Mouse (Mus musculus) thymus, postnatal 14 days (tissue): ENCODE data around the gene Ggn.
"Not testable (repeated sequence)": the region's sequence is repeated elsewhere in the genome, so short reads cannot be mapped to it uniquely, and the experiment has no call there.

Source experiments
- DNase-seq: peaks from one replicate; pipeline ENCODE4 v3.0.0; 2021

Gene Ggn

DNA sequence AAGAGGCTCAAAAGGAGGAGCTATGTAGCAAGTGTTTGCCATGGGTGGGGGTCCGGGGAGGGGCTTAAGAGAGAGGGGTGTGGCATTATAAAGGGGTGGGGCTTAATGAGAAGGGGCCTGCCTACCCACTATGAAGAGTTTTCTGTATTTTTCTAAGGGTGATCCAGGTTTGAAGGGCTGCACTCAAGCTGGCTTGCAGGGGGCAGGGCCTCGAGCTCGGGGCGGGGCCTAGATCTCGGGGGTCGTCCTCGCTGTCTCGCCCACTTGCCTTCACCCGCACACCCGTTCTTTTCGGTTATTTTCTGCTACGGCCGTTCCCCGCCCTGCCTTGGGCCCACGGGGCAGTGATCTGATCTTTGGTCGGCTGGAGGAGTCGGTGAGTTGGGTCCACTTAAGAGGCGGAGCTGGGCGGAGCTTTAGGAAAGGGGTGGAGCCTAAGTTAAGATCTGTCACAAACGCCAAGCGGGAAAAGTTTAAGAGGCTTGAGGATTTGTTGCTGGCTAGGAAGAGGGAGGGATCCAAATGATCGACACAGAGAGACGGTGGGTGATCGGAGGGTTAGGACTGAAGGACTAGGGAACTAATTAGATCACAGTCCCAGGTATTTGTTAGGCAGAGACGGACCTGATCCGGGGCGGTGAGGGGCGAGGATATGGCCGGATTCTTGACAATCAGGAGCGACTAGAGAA, at the start of gene Ggn, which contains the start of gene Spred3:
Ggn (plus strand) TSS at position 145 of the 689 bp plus-strand sequence.
Spred3 (minus strand) TSS at position 346 of the 689 bp plus-strand sequence.
- no peak for DNase-seq

GRCm38 (mm10) chr7:29122821-29123220, 47.2 kb upstream of the Ggn start:
- DNase-seq = no peak

- no peak for DNase-seq
Measured at GRCm38 (mm10) chr7:29123531-29124358, 46.3 kb upstream of the Ggn start.

DNA sequence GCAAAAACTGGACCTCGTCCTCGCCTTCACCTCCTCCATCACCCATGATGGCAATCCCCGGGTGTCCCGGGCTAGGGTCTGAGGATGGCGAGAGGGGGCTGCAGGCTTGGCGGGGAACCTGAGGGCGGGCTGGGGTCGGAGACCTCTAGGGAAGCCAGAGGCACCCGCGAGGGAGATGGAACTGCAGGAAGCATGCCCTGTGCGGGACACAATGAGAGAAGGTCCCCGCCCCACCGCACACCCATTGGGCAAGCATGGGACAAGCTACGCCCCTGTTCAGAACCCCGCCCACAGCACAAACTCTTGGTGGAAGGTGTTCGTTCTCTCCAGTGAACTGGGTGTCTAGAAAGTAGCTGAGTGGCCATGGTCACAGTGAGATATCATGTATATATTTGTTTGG, 45.0 kb upstream of the Ggn start, which contains the start of gene Ryr1:
Ryr1 (minus strand) TSS at position 210 of the 400 bp plus-strand sequence.
- peak; percentile 81 for DNase-seq

GRCm38 (mm10) chr7:29126173-29126915, 43.7 kb upstream of the Ggn start:
- DNase-seq = peak; percentile 88

DNA sequence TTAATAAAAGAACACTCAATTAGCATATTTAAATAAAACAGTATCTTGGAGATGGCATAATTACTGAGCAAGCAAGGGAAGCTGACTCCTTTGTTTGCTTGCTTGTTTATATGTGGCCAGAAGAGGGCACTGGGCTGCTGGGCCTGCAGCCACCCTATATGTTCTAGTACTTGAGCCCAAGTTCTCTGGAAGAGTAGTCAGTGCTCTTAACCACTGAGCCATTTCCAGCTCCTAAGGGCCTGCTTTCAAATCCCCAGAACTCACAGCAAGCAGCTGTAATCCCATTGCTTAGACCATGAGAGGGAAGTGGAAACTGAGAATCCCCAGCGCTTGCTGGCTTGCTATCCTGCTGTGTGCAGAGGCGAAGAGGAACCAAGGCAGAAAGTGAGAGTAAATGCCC, 41.3 kb upstream of the Ggn start:
- peak; percentile 59 for DNase-seq

DNA sequence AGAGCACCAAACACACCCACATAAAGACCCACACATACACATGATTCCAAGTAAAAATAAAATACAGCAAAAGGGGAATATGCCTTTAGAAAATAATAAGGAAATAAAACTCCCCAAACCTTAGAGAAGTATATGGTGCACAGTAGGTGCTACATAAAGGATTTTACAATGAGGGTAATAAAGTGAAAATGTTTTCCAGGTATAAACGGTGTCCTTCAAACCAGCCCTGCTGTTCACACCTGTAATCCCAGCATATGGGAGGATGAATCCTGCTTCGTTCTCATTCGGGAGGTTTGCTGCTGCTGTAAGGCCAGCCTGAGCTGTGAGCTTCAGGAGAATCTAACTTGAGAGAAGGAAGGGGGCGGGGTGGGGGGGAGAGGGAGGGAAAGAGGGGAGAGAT, 35.8 kb upstream of the Ggn start:
- no peak for DNase-seq

DNA sequence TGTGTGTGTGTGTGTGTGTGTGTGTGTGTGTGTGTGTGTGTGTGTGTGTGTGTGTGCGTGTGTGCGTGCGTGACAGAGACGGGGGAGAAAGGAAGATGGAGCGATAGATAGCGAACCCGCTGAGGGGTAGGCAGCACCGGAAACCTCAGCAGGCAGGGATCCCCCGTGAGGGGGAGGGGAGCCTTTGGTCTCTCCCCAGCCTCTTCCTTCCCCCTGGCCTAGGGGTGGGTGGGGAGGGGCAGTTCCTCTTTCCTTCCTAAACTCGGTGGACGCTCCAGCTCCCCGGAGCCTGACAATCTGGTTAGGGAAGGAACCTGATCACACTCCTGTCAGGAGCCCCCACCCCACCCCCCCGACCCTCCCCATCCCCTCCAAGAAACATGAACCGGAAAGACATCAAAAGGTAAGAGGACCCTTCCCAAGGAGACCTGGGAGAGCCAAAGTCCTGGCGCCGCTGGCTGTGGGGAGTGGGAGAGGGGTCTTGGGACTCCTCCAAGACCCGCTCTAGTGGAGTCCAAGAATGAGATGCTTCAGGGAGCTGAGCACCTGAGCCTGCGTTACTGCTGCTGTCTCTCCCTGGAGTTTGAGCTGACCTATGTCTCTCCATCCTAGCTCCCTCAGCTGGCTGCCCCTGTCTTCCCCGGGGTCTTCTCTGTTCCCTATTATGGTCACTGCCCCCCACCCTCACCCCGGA, 35.2 kb upstream of the Ggn start, which contains the start of gene Rasgrp4:
Rasgrp4 (plus strand) TSS at position 159 of the 694 bp plus-strand sequence.
- DNase-seq = peak; percentile 94

DNA sequence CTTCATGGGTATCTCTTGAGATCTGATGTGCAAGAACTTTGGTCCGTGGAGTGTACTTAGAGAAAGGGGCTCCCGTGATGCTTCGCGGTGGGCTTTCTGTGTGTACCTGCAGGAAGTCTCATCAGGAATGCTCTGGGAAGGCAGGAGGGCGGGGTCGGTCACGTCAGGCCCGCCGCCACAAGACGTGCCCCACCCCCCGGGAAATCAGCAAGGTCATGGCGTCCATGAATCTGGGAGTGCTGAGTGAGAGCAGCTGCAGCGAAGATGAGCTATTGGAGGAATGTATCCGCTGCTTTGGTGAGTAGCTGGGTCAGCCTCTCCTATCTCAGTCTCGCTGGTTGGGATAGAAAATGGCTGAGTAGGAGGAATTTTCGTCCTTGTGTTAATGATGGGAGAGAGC, 32.6 kb upstream of the Ggn start:
- no peak for DNase-seq

- not testable (repeated sequence) for DNase-seq
Measured at GRCm38 (mm10) chr7:29139237-29139636, 30.8 kb upstream of the Ggn start.

DNA sequence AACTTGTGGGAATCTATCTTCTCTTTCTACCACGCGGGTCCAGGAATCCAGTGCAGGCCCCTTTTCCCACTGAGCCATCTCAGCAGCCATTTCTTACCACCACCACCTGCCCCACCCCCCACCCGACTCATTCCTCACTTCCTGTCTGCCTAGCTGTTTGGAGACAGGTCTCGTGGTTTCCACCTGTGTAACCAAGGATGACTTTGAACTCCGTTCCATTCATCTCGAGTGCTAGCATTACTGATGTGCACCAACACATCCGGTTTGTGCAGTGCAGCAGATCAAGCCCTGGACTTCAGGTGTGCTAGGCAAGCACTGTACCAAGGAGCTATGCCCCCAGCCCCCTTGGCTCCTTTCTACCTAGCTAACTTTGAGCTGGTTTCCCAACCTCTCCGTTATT, 28.6 kb upstream of the Ggn start:
- DNase-seq = peak; percentile 74

DNA sequence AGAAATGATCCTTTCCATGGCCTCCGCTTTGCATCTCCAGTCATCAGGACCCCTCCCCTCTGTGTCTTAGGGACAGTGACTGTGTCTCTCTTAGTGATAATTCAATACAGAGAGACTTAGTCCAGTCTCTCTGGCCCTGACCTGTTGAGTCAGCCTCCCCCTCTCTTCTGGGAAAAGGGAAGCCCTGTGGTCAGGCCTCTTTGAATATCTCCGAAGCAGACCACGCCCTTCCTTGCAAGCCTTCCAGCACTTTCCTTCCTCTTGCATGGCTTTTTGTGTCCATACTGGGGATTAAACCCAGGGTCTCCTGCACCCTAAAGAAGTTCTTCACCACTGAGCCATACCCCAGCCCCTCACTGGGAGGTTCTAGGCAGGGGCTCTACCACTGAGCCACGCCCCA, 26.0 kb upstream of the Ggn start:
- no peak for DNase-seq

- no peak for DNase-seq
Measured at GRCm38 (mm10) chr7:29146625-29147367, 23.2 kb upstream of the Ggn start.

DNA sequence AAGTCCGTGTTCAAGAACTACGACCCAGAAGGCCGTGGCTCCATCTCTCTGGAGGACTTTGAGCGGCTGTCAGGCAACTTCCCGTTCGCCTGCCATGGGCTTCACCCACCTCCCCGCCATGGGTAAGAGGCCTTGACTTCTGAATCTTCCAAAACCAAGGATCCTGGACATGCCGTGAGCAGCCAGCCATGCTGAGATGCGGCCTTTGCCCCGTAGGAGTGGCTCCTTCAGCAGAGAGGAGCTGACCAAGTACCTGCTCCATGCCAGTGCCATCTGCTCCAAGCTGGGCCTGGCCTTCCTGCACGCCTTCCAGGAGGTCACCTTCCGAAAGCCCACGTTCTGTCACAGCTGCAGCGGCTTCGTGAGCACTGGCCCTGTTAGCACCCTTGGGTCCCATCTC, 21.2 kb upstream of the Ggn start:
- no peak for DNase-seq

- peak; percentile 58 for DNase-seq
Measured at GRCm38 (mm10) chr7:29151486-29151885, 18.5 kb upstream of the Ggn start.

- DNase-seq = peak; percentile 53
Measured at GRCm38 (mm10) chr7:29154018-29154720, 15.8 kb upstream of the Ggn start.

- peak; percentile 90 for DNase-seq
Measured at GRCm38 (mm10) chr7:29155196-29155837, 14.7 kb upstream of the Ggn start.

- DNase-seq = peak; percentile 90
Measured at GRCm38 (mm10) chr7:29155838-29156782, 13.9 kb upstream of the Ggn start, which contains the start of gene Fam98c. Gene Fam98c (minus strand): TSS chr7:29156234.

DNA sequence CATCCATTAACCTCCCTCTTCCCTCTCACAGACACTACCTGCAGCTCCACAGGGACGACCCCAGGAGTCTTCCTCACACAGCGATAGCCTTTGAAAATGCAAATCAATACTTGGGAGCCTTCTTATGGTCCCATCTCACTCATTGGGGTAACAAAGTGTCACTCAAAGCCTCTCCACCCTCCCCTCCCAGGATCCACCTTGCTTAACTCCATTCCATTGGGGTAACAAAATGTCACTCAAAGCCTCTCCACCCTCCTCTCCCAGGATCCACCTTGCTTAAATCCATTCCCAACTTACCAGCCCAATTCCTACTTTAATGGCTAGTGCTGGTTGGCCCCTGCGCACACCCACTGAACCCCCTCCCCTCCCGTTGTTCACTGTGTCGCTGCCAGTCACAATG, 11.7 kb upstream of the Ggn start:
- no peak for DNase-seq
